Comparison of ENCODE assay signal across 14 mouse cellular contexts in genomic region chr6:71829768-71830167, GRCm38 (mm10). TPM values are rescaled to one million over a fixed set of nuclear protein-coding genes. Genes with fewer than 3 reads are reported as not detected.
A peak's percentile ranks its signal among the peaks of the same experiment; 100 is the strongest.
DNase-seq lines count a peak whose midpoint lies in the region; ATAC-seq lines count a peak whose summit lies in the region.
"Had no signal": no experiment of that assay in that cellular context is flagged by ENCODE, and none has a peak within 500 bp of the region (broad histone marks: within the 10 kb centered on the region; RNA-seq: fewer than 3 reads in every experiment).

No protein-coding gene starts in this region.

- WGBS in heart, embryonic 10.5 days = 81% methylated on average over 9 of the region's 9 CpGs
- WGBS in midbrain, embryonic 12.5 days = 92% methylated on average over 9 of the region's 9 CpGs
- WGBS in midbrain, embryonic 13.5 days = 87% methylated on average over 9 of the region's 9 CpGs

- no peak overlapping the region for H3K4me3 ChIP-seq in heart, embryonic 10.5 days
- H3K4me3 ChIP-seq in midbrain, embryonic 12.5 days = peak overlapping the region; percentile 98; the same call in 1 of the 2 replicates
- H3K4me3 ChIP-seq in midbrain, embryonic 13.5 days (replicated peaks) = no peak overlapping the region

- no peak overlapping the region for H3K9ac ChIP-seq in midbrain, embryonic 12.5 days (replicated peaks)
- no peak overlapping the region for H3K9ac ChIP-seq in midbrain, embryonic 13.5 days (replicated peaks)
- H3K9ac ChIP-seq: limb, embryonic 13.5 days; midbrain, embryonic 15.5 days had no signal

- peaks cover 8% of the 10 kb centered on the region for H3K4me1 ChIP-seq in heart, embryonic 10.5 days
- H3K4me1 ChIP-seq in midbrain, embryonic 12.5 days = peaks cover 10% of the 10 kb centered on the region
- H3K4me1 ChIP-seq in midbrain, embryonic 13.5 days (replicated peaks) = peaks cover 19% of the 10 kb centered on the region

- no peak for ATAC-seq in midbrain, embryonic 12.5 days (ENCODE audit: low FRiP score, low read depth)
- ATAC-seq in midbrain, embryonic 13.5 days = no peak
- ATAC-seq: midbrain, embryonic 15.5 days had no signal

- DNase-seq in heart, adult 11 months = peak; percentile 79
- DNase-seq in heart, embryonic 10.5 days (ENCODE audit: low spot score) = no peak
- peak; percentile 21 for DNase-seq in MN1 (ENCODE audit: low spot score)
- peak; percentile 52 for DNase-seq in yolk sac, embryonic 10.5 days (ENCODE audit: low spot score)
- no peak for DNase-seq in urinary bladder, postnatal 25 days (ENCODE audit: low spot score)
- DNase-seq: adrenal gland, adult 2 months; cerebellum, postnatal 10 days; thymus, postnatal 4 days had no signal

- H3K36me3 ChIP-seq in heart, embryonic 10.5 days = peaks cover 10% of the 10 kb centered on the region
- peaks cover 5% of the 10 kb centered on the region for H3K36me3 ChIP-seq in midbrain, embryonic 12.5 days
- H3K36me3 ChIP-seq in midbrain, embryonic 13.5 days = peaks cover under 1% of the 10 kb centered on the region
- H3K36me3 ChIP-seq: midbrain, embryonic 15.5 days had no signal

- H3K27ac ChIP-seq in heart, embryonic 10.5 days = no peak overlapping the region
- H3K27ac ChIP-seq in midbrain, embryonic 12.5 days (replicated peaks) = no peak overlapping the region
- H3K27ac ChIP-seq in midbrain, embryonic 13.5 days = no peak overlapping the region
- H3K27ac ChIP-seq: embryonic facial prominence, embryonic 10.5 days; left cerebral cortex, adult 2 months; limb, embryonic 13.5 days; midbrain, embryonic 15.5 days had no signal

- H3K4me2 ChIP-seq in midbrain, embryonic 12.5 days (replicated peaks) = no peak overlapping the region
- no peak overlapping the region for H3K4me2 ChIP-seq in midbrain, embryonic 13.5 days (replicated peaks)

- no peaks in the 10 kb centered on the region for H3K9me3 ChIP-seq in heart, embryonic 10.5 days
- H3K9me3 ChIP-seq in midbrain, embryonic 12.5 days = no peaks in the 10 kb centered on the region
- no peaks in the 10 kb centered on the region for H3K9me3 ChIP-seq in midbrain, embryonic 13.5 days
- H3K9me3 ChIP-seq: embryonic facial prominence, embryonic 10.5 days; limb, embryonic 13.5 days; midbrain, embryonic 15.5 days had no signal

- H3K27me3 ChIP-seq in heart, embryonic 10.5 days (ENCODE audit: insufficient read depth, poor library complexity, severe bottlenecking) = no peaks in the 10 kb centered on the region
- no peaks in the 10 kb centered on the region for H3K27me3 ChIP-seq in midbrain, embryonic 12.5 days
- no peaks in the 10 kb centered on the region for H3K27me3 ChIP-seq in midbrain, embryonic 13.5 days
- H3K27me3 ChIP-seq: limb, embryonic 13.5 days; midbrain, embryonic 15.5 days had no signal

RNA-seq across cellular contexts. Expression of gene Immt, which starts 1.4 kb away (rescaled TPM):
- polyA plus RNA-seq in heart, embryonic 10.5 days (2016; fragmentation: Nextera tagmentation; extraction: Ambion mirVana) = 271 and 337 TPM in 2 replicates
- polyA plus RNA-seq in midbrain, embryonic 12.5 days (2016; fragmentation: Nextera tagmentation; extraction: Ambion mirVana) = 163 and 168 TPM in 2 replicates
- 161 and 163 TPM in 2 replicates for polyA plus RNA-seq in midbrain, embryonic 13.5 days (2015; fragmentation: Nextera tagmentation; extraction: Ambion mirVana)

RNA-seq across cellular contexts. Expression of gene Mrpl35, which starts 3.0 kb away (rescaled TPM):
- 64.7 and 68.8 TPM in 2 replicates for polyA plus RNA-seq in heart, embryonic 10.5 days (2016; fragmentation: Nextera tagmentation; extraction: Ambion mirVana)
- 47.0 and 47.7 TPM in 2 replicates for polyA plus RNA-seq in midbrain, embryonic 12.5 days (2016; fragmentation: Nextera tagmentation; extraction: Ambion mirVana)
- 42.3 and 47.5 TPM in 2 replicates for polyA plus RNA-seq in midbrain, embryonic 13.5 days (2015; fragmentation: Nextera tagmentation; extraction: Ambion mirVana)

Comparison
In these comparisons a context has a peak if more than half of its experiments do, and no peak if none do; other contexts are left out.
1. DNase-seq: peak in heart, adult 11 months (single experiment), MN1 (single experiment) and yolk sac, embryonic 10.5 days (single experiment); none in heart, embryonic 10.5 days (single experiment) and urinary bladder, postnatal 25 days (single experiment).